Mouse (Mus musculus): Measurements from ENCODE around the gene Dlk1. TPM values are rescaled to one million over a fixed set of nuclear protein-coding genes. Genes with fewer than 3 reads are reported as not detected.
"Not testable (repeated sequence)": the region's sequence is repeated elsewhere in the genome, so short reads cannot be mapped to it uniquely, and the experiment has no call there.

Gene Dlk1
- total and polyA plus RNA-seq, 2 experiments, result 0.05 TPM; not detected in 1

DNA sequence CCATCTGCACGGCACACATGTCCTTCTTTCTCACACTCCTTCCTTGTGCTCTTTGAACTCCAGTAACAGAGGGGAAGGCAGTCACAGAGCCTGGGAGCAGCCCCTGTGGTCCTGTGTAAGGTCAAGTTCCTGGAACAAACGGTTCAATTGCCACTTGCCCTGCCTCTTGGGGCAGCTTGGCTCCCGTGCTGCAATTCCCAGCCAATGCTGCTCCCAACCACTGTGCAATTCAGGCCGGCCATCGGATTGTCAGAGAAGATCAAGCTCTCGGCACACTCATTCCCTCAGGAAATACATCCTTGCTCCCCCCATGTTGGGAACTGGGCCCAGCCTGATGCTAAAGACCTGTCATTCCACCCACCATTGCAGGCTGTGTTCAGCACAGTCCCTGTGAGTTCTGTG, 21.0 kb downstream of the Dlk1 start:
- no peaks in the 10 kb centered on the region for H3K27me3 ChIP-seq (ENCODE audit: control insufficient read depth, insufficient read depth, low read length)
- H3K4me1 ChIP-seq (ENCODE audit: control insufficient read depth, insufficient read depth, low read length), result no peaks in the 10 kb centered on the region
- no peak overlapping the region for H3K4me3 ChIP-seq (ENCODE audit: insufficient read depth, low read depth, low read length)
- TF ChIP-seq POLR2A (IDR thresholded peaks at IDR 0.05; ENCODE audit: extremely low read depth, insufficient read depth, low read length) (no peak), CTCF (IDR thresholded peaks at IDR 0.05; ENCODE audit: low read depth, low read length) (no peak)
- no peaks in the 10 kb centered on the region for H3K79me2 ChIP-seq (ENCODE audit: control insufficient read depth, insufficient read depth, low read length)
- H3K27ac ChIP-seq (replicated peaks; ENCODE audit: insufficient read depth, low read depth, low read length), result no peak overlapping the region
- no peaks in the 10 kb centered on the region for H3K36me3 ChIP-seq (ENCODE audit: control insufficient read depth, insufficient read depth, low read length)
- 60% methylated on average over 6 of the region's 6 CpGs for WGBS
- H3K9ac ChIP-seq (ENCODE audit: low read depth, low read length), result no peak overlapping the region
- no peak for DNase-seq (ENCODE audit: extremely low read depth, low read depth, low spot score)

GRCm38 (mm10) chr12:109474187-109474606, 21.6 kb downstream of the Dlk1 start:
- Histone ChIP-seq H3K27me3 (ENCODE audit: control insufficient read depth, insufficient read depth, low read length) (no peaks in the 10 kb centered on the region), H3K36me3 (ENCODE audit: control insufficient read depth, insufficient read depth, low read length) (no peaks in the 10 kb centered on the region), H3K4me1 (ENCODE audit: control insufficient read depth, insufficient read depth, low read length) (no peaks in the 10 kb centered on the region), H3K9ac (ENCODE audit: low read depth, low read length) (no peak overlapping the region), H3K79me2 (ENCODE audit: control insufficient read depth, insufficient read depth, low read length) (no peaks in the 10 kb centered on the region), H3K4me3 (ENCODE audit: insufficient read depth, low read depth, low read length) (no peak overlapping the region), H3K27ac (replicated peaks; ENCODE audit: insufficient read depth, low read depth, low read length) (no peak overlapping the region)
- 92% methylated on average over 9 of the region's 9 CpGs for WGBS
- no peak for DNase-seq (ENCODE audit: extremely low read depth, low read depth, low spot score)
- TF ChIP-seq CTCF (IDR thresholded peaks at IDR 0.05; ENCODE audit: low read depth, low read length), result no peak
- no peak for TF ChIP-seq POLR2A (IDR thresholded peaks at IDR 0.05; ENCODE audit: extremely low read depth, insufficient read depth, low read length)

- Histone ChIP-seq H3K27ac (replicated peaks; ENCODE audit: insufficient read depth, low read depth, low read length) (no peak overlapping the region), H3K9ac (ENCODE audit: low read depth, low read length) (no peak overlapping the region), H3K4me1 (ENCODE audit: control insufficient read depth, insufficient read depth, low read length) (no peaks in the 10 kb centered on the region), H3K79me2 (ENCODE audit: control insufficient read depth, insufficient read depth, low read length) (no peaks in the 10 kb centered on the region), H3K27me3 (ENCODE audit: control insufficient read depth, insufficient read depth, low read length) (no peaks in the 10 kb centered on the region), H3K36me3 (ENCODE audit: control insufficient read depth, insufficient read depth, low read length) (no peaks in the 10 kb centered on the region), H3K4me3 (ENCODE audit: insufficient read depth, low read depth, low read length) (no peak overlapping the region)
- 91% methylated on average over 4 of the region's 4 CpGs for WGBS
- no peak for TF ChIP-seq POLR2A (IDR thresholded peaks at IDR 0.05; ENCODE audit: extremely low read depth, insufficient read depth, low read length)
- DNase-seq (ENCODE audit: extremely low read depth, low read depth, low spot score), result no peak
These were observed 22.9 kb downstream of the Dlk1 start for GRCm38 (mm10) chr12:109475501-109475900.

- H3K79me2 ChIP-seq (ENCODE audit: control insufficient read depth, insufficient read depth, low read length); H3K36me3 ChIP-seq (ENCODE audit: control insufficient read depth, insufficient read depth, low read length); H3K4me1 ChIP-seq (ENCODE audit: control insufficient read depth, insufficient read depth, low read length); H3K27ac ChIP-seq (replicated peaks; ENCODE audit: insufficient read depth, low read depth, low read length); H3K4me3 ChIP-seq (ENCODE audit: insufficient read depth, low read depth, low read length); DNase-seq (ENCODE audit: extremely low read depth, low read depth, low spot score); H3K9ac ChIP-seq (ENCODE audit: low read depth, low read length); H3K27me3 ChIP-seq (ENCODE audit: control insufficient read depth, insufficient read depth, low read length): not testable (repeated sequence)
- WGBS, result 73% methylated on average over 1 of the region's 1 CpGs
These were observed 33.9 kb downstream of the Dlk1 start for GRCm38 (mm10) chr12:109486525-109486924.

- WGBS, result 89% methylated on average over 3 of the region's 3 CpGs
- Histone ChIP-seq H3K4me3 (ENCODE audit: insufficient read depth, low read depth, low read length) (no peak overlapping the region), H3K36me3 (ENCODE audit: control insufficient read depth, insufficient read depth, low read length) (no peaks in the 10 kb centered on the region), H3K27me3 (ENCODE audit: control insufficient read depth, insufficient read depth, low read length) (no peaks in the 10 kb centered on the region), H3K4me1 (ENCODE audit: control insufficient read depth, insufficient read depth, low read length) (no peaks in the 10 kb centered on the region), H3K79me2 (ENCODE audit: control insufficient read depth, insufficient read depth, low read length) (no peaks in the 10 kb centered on the region), H3K9ac (ENCODE audit: low read depth, low read length) (no peak overlapping the region), H3K27ac (replicated peaks; ENCODE audit: insufficient read depth, low read depth, low read length) (no peak overlapping the region)
- no peak for TF ChIP-seq POLR2A (IDR thresholded peaks at IDR 0.05; ENCODE audit: extremely low read depth, insufficient read depth, low read length)
- no peak for TF ChIP-seq CTCF (IDR thresholded peaks at IDR 0.05; ENCODE audit: low read depth, low read length)
- no peak for DNase-seq (ENCODE audit: extremely low read depth, low read depth, low spot score)
These were observed 39.1 kb downstream of the Dlk1 start for GRCm38 (mm10) chr12:109491701-109492100.

DNA sequence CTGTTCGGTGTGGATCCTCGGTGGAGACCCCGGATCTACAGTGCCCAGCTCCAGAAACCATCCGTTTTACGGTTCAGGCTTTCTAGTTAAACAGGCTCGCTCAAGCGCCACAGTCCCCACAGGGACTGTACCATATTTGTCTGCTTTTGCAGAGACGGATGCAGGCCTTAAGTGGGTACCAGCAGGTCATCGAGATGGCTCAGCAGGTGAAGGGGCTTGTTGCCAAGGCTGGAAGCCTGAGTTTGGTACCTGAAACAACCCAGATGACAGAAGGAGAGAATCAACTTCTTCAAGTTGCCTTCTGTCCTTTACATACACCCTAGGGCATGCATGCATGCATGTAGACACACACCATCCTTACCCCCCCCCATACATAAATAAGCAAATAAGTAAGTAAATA, 40.8 kb downstream of the Dlk1 start:
- no peak for DNase-seq (ENCODE audit: extremely low read depth, low read depth, low spot score)
- Histone ChIP-seq H3K27me3 (ENCODE audit: control insufficient read depth, insufficient read depth, low read length) (no peaks in the 10 kb centered on the region), H3K9ac (ENCODE audit: low read depth, low read length) (no peak overlapping the region), H3K36me3 (ENCODE audit: control insufficient read depth, insufficient read depth, low read length) (no peaks in the 10 kb centered on the region), H3K4me3 (ENCODE audit: insufficient read depth, low read depth, low read length) (no peak overlapping the region), H3K27ac (replicated peaks; ENCODE audit: insufficient read depth, low read depth, low read length) (no peak overlapping the region), H3K79me2 (ENCODE audit: control insufficient read depth, insufficient read depth, low read length) (no peaks in the 10 kb centered on the region), H3K4me1 (ENCODE audit: control insufficient read depth, insufficient read depth, low read length) (no peaks in the 10 kb centered on the region)
- 89% methylated on average over 9 of the region's 9 CpGs for WGBS
- no peak for TF ChIP-seq CTCF (IDR thresholded peaks at IDR 0.05; ENCODE audit: low read depth, low read length)
- no peak for TF ChIP-seq POLR2A (IDR thresholded peaks at IDR 0.05; ENCODE audit: extremely low read depth, insufficient read depth, low read length)

Data from liver, adult 2 months (tissue).